Mouse (Mus musculus) thymus, adult 2 months (tissue): Measurements from ENCODE around the gene Atp5h.

Source experiments
- CTCF ChIP-seq: fragments of 200-500 bp; IDR thresholded peaks from 2 replicates; pipeline ENCODE4 v1.5.1; 2012; ENCODE audit warnings: mild to moderate bottlenecking, control low read depth, low read length, moderate library complexity, borderline replicate concordance; ENCODE audit not compliant: control insufficient read depth, poor library complexity, insufficient read depth; ENCODE audit errors: extremely low read depth
- POLR2A ChIP-seq: fragments of 200-500 bp; IDR thresholded peaks from 2 replicates; pipeline ENCODE4 v1.6.1; 2012; ENCODE audit warnings: mild to moderate bottlenecking, low read length, control low read depth, moderate library complexity; ENCODE audit not compliant: control insufficient read depth, poor library complexity, insufficient read depth; ENCODE audit errors: extremely low read depth

- TF ChIP-seq POLR2A (no peak), CTCF (no peak)
Measured at GRCm38 (mm10) chr11:115423091-115423490, 3.3 kb upstream of the Atp5h start.
